Mouse (Mus musculus) CH12.LX (cell line): ENCODE measurements around the gene Grifin.

ENCODE experiments used
- GABPA ChIP-seq: IDR thresholded peaks from 2 replicates; pipeline ENCODE4 v1.6.1; 2012; ENCODE audit warnings: low read depth, low read length, improper control_type of control experiment, inconsistent platforms; ENCODE audit not compliant: insufficient replicate concordance
- MAZ ChIP-seq: IDR thresholded peaks from 2 replicates; pipeline ENCODE4 v1.6.1; 2012; ENCODE audit warnings: low read depth, mild to moderate bottlenecking, inconsistent platforms, low read length, improper control_type of control experiment, moderate library complexity
- ZMIZ1 ChIP-seq: IDR thresholded peaks from 2 replicates; pipeline ENCODE4 v1.6.1; 2012; ENCODE audit warnings: low read depth, mild to moderate bottlenecking, inconsistent platforms, low read length, improper control_type of control experiment

DNA sequence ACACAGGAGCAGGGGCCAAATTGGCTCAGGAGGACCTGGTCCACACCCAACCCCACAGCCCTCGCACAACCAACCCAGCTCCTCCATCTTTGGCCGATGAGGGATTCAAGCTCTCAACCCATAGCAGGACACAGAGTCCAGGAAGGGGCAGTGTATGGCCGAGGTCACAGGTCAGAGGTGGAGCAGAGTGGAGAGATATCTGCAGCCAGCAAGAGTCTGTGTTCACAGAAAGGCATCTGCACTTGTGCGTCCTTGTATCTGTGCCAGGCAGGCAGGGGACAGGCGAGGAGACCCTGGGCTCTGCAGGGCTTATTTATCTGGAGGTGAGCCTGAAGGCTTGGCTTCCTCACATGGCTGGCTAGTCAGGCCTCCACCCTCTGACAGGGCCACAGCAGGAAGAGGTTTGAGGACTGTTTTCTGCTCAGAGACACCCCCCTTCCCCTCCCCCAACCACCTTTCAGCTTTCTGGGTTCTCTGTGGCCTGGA is 10.6 kb upstream of the Grifin start:
- TF ChIP-seq ZMIZ1: no peak
- TF ChIP-seq GABPA: no peak
- no peak for TF ChIP-seq MAZ
